Mouse (Mus musculus): ENCODE data around the gene Fam217b. TPM values are rescaled to one million over a fixed set of nuclear protein-coding genes. Genes with fewer than 3 reads are reported as not detected.

The Fam217b gene
- total and polyA plus RNA-seq, 2 experiments from 2014 or later = 15.0 to 22.2 TPM

GRCm38 (mm10) chr2:178457414-178457813, 43.1 kb downstream of the Fam217b start:
- Histone ChIP-seq H3K4me2 (ENCODE audit: low read depth) (no peak overlapping the region), H3K4me1 (ENCODE audit: insufficient read depth) (peaks cover 5% of the 10 kb centered on the region), H3K9me3 (ENCODE audit: low read length) (no peaks in the 10 kb centered on the region), H3K9ac (no peak overlapping the region), H3K36me3 (ENCODE audit: insufficient read depth) (no peaks in the 10 kb centered on the region), H3K4me3 (ENCODE audit: low read depth, low read length) (no peak overlapping the region), H3K27me3 (ENCODE audit: insufficient read depth, low read length) (no peaks in the 10 kb centered on the region), H3K27ac (ENCODE audit: low read depth, low read length) (no peak overlapping the region)
- DNase-seq (no peak), ATAC-seq (no peak)
- WGBS = 96% methylated on average over 6 of the region's 6 CpGs
- no peak for TF ChIP-seq CTCF (IDR thresholded peaks at IDR 0.05; ENCODE audit: low read depth)

- H3K36me3 ChIP-seq (ENCODE audit: insufficient read depth) = no peaks in the 10 kb centered on the region
- H3K9ac ChIP-seq = no peak overlapping the region
- H3K4me3 ChIP-seq (ENCODE audit: low read depth, low read length) = no peak overlapping the region
- H3K27ac ChIP-seq (ENCODE audit: low read depth, low read length) = no peak overlapping the region
- no peak overlapping the region for H3K4me2 ChIP-seq (ENCODE audit: low read depth)
- no peak for DNase-seq
- TF ChIP-seq CTCF (IDR thresholded peaks at IDR 0.05; ENCODE audit: low read depth) = no peak
- WGBS = 51% methylated on average over 5 of the region's 5 CpGs
- peaks cover 3% of the 10 kb centered on the region; the same call in 1 of the 2 replicates for H3K4me1 ChIP-seq (ENCODE audit: insufficient read depth)
- no peaks in the 10 kb centered on the region for H3K9me3 ChIP-seq (ENCODE audit: low read length)
- no peaks in the 10 kb centered on the region for H3K27me3 ChIP-seq (ENCODE audit: insufficient read depth, low read length)
- no peak for ATAC-seq
These were observed 46.0 kb downstream of the Fam217b start for GRCm38 (mm10) chr2:178460353-178460752.

- WGBS = 78% methylated on average over 17 of the region's 17 CpGs
- TF ChIP-seq CTCF (IDR thresholded peaks at IDR 0.05; ENCODE audit: low read depth) = no peak
- ATAC-seq = no peak
These were observed 57.5 kb downstream of the Fam217b start for GRCm38 (mm10) chr2:178471546-178472480.

GRCm38 (mm10) chr2:178473916-178474315, 59.6 kb downstream of the Fam217b start:
- no peak overlapping the region for H3K27ac ChIP-seq (ENCODE audit: low read depth, low read length)
- H3K4me3 ChIP-seq (ENCODE audit: low read depth, low read length) = no peak overlapping the region
- H3K27me3 ChIP-seq (ENCODE audit: insufficient read depth, low read length) = no peaks in the 10 kb centered on the region
- no peaks in the 10 kb centered on the region for H3K4me1 ChIP-seq (ENCODE audit: insufficient read depth)
- DNase-seq (no peak), ATAC-seq (no peak)
- 82% methylated on average over 10 of the region's 10 CpGs for WGBS
- no peaks in the 10 kb centered on the region for H3K9me3 ChIP-seq (ENCODE audit: low read length)
- no peak overlapping the region for H3K4me2 ChIP-seq (ENCODE audit: low read depth)
- H3K36me3 ChIP-seq (ENCODE audit: insufficient read depth) = no peaks in the 10 kb centered on the region
- no peak for TF ChIP-seq CTCF (IDR thresholded peaks at IDR 0.05; ENCODE audit: low read depth)
- no peak overlapping the region for H3K9ac ChIP-seq

More at GRCm38 (mm10) chr2:178471546-178472480, 57.5 kb downstream of the Fam217b start:
- no peak for DNase-seq
- Histone ChIP-seq H3K27ac (ENCODE audit: low read depth, low read length) (no peak overlapping the region), H3K4me3 (ENCODE audit: low read depth, low read length) (no peak overlapping the region), H3K9me3 (ENCODE audit: low read length) (no peaks in the 10 kb centered on the region), H3K9ac (no peak overlapping the region), H3K4me2 (ENCODE audit: low read depth) (no peak overlapping the region), H3K36me3 (ENCODE audit: insufficient read depth) (no peaks in the 10 kb centered on the region), H3K27me3 (ENCODE audit: insufficient read depth, low read length) (no peaks in the 10 kb centered on the region), H3K4me1 (ENCODE audit: insufficient read depth) (no peaks in the 10 kb centered on the region)

Other genes starting within 250 kb of the Fam217b start
- gene Sycp2, start 6.8 kb upstream of the Fam217b start, total RNA-seq (2014; rRNA removed) = 0.46 and 1.1 TPM in 2 replicates
- 0.09 and 0.15 TPM in 2 replicates for gene Sycp2, start 6.8 kb upstream of the Fam217b start, polyA plus RNA-seq (2015; fragmentation: Nextera tagmentation; extraction: Ambion mirVana)
- 7.7 and 8.8 TPM in 2 replicates for gene Ppp1r3d, start 52 bp upstream of the Fam217b start, total RNA-seq (2014; rRNA removed)
- gene Ppp1r3d, start 52 bp upstream of the Fam217b start, polyA plus RNA-seq (2015; fragmentation: Nextera tagmentation; extraction: Ambion mirVana) = 2.3 and 3.8 TPM in 2 replicates
- gene Cdh26, start 16.0 kb downstream of the Fam217b start, total RNA-seq (2014; rRNA removed) = 0.10 and 0.15 TPM in 2 replicates
- 0.30 and 0.44 TPM in 2 replicates for gene Cdh26, start 16.0 kb downstream of the Fam217b start, polyA plus RNA-seq (2015; fragmentation: Nextera tagmentation; extraction: Ambion mirVana)

Measured in forebrain, postnatal 0 days (tissue).